Mouse (Mus musculus) neural tube, embryonic 15.5 days (tissue): ENCODE data around the gene Cul4a. TPM values are rescaled to one million over a fixed set of nuclear protein-coding genes. Genes with fewer than 3 reads are reported as not detected.

ENCODE experiments used
- ATAC-seq: fragments of 200-750 bp; cut with Nextera tagmentation; 2 replicates; pipeline ENCODE4 v1.8.0; 2017; ENCODE audit warnings: mild to moderate bottlenecking, moderate TSS enrichment, moderate library complexity; ENCODE audit not compliant: low FRiP score
- H3K27ac ChIP-seq: fragments of 300-500 bp; sonication (generic); replicated peaks from 2 replicates; pipeline ENCODE4 v1.5.1; 2015; ENCODE audit warnings: mild to moderate bottlenecking, inconsistent platforms
- H3K27me3 ChIP-seq: fragments of 300-500 bp; sonication (generic); replicated peaks from 2 replicates; pipeline ENCODE4 v1.6.1; 2015; ENCODE audit warnings: inconsistent platforms
- H3K36me3 ChIP-seq: fragments of 300-500 bp; sonication (generic); 2 replicates; pipeline ENCODE4 v1.6.1; 2015; ENCODE audit warnings: inconsistent platforms
- H3K4me1 ChIP-seq: fragments of 300-500 bp; sonication (generic); 2 replicates; pipeline ENCODE4 v1.6.1; 2015; ENCODE audit warnings: inconsistent platforms
- H3K4me2 ChIP-seq: fragments of 300-500 bp; sonication (generic); 2 replicates; pipeline ENCODE4 v1.6.1; 2015; ENCODE audit warnings: inconsistent platforms, mild to moderate bottlenecking, moderate library complexity
- H3K4me3 ChIP-seq: fragments of 300-500 bp; sonication (generic); replicated peaks from 2 replicates; pipeline ENCODE4 v1.5.1; 2015; ENCODE audit warnings: mild to moderate bottlenecking, inconsistent platforms
- H3K9ac ChIP-seq: fragments of 300-500 bp; sonication (generic); replicated peaks from 2 replicates; pipeline ENCODE4 v1.6.1; 2015; ENCODE audit warnings: mild to moderate bottlenecking, inconsistent platforms
- H3K9me3 ChIP-seq: fragments of 300-500 bp; sonication (generic); replicated peaks from 2 replicates; pipeline ENCODE4 v1.6.1; 2016; ENCODE audit warnings: inconsistent platforms
- WGBS: fragments of 180-500 bp; shearing (Covaris S2); methylation state at CpG from one replicate; pipeline ENCODE4 v1.1.7; 2015; ENCODE audit warnings: mixed read lengths; 5-methylcytosine and 5-hydroxymethylcytosine counted together
- polyA plus RNA-seq: library from polyadenylated mRNA; unstranded; fragments of >200 nt; fragmentation: Nextera tagmentation; extraction: Ambion mirVana; gene quantifications from 2 replicates; pipeline ENCODE4 v1.2.1, GENCODE M21; 2015

The Cul4a gene
- polyA plus RNA-seq, 1 experiment from 2014 or later = 68.1 TPM

DNA sequence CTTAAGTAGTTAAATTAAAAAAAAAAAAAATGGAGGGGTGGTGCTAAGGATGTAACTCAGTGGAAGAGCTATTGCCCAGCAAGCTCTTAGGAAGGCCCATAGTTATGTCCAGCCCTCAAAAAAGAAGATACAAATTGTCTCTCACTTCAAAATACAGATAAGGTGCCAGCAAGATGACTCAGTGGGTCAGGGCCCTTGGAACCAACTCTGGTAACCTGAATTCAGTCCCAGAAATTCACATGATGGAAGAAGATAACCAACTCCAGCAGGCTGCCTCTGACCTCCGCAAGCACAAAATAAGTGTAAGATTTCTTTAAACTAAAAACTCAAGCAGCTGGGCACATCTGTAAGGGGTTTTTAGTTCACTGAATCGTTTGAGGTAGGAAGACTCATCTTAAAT lies 43.1 kb downstream of the Cul4a start:
- WGBS = 92% methylated on average over 2 of the region's 2 CpGs
- Histone ChIP-seq H3K4me2 (no peak overlapping the region), H3K9ac (no peak overlapping the region), H3K27ac (no peak overlapping the region), H3K4me1 (no peaks in the 10 kb centered on the region), H3K27me3 (no peaks in the 10 kb centered on the region), H3K9me3 (no peaks in the 10 kb centered on the region), H3K4me3 (no peak overlapping the region), H3K36me3 (peaks cover 63% of the 10 kb centered on the region)
- ATAC-seq = no peak

DNA sequence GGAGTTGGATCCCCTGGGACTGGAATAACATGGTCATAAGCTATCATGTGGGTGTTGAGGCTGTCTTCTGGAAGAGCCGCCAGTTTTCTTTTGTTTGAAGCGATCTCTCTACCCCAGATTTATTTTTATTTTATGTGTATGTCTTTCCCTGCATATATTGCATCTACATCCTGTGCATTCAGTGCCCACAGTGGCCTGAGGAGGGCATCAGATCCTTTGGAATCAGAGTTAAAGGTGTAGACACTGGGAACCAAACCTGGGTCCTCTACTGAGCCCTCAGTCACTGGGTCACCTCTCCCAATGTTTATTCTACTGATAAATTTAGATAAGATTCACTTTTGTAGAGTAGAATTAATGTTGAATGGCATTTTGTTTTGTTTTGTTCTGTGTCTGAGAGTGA lies 43.9 kb downstream of the Cul4a start:
- Histone ChIP-seq H3K9ac (no peak overlapping the region), H3K9me3 (no peaks in the 10 kb centered on the region), H3K4me1 (no peaks in the 10 kb centered on the region), H3K27ac (no peak overlapping the region), H3K4me2 (no peak overlapping the region), H3K27me3 (no peaks in the 10 kb centered on the region), H3K36me3 (peaks cover 60% of the 10 kb centered on the region), H3K4me3 (no peak overlapping the region)
- ATAC-seq = no peak
- 94% methylated on average over 2 of the region's 2 CpGs for WGBS

DNA sequence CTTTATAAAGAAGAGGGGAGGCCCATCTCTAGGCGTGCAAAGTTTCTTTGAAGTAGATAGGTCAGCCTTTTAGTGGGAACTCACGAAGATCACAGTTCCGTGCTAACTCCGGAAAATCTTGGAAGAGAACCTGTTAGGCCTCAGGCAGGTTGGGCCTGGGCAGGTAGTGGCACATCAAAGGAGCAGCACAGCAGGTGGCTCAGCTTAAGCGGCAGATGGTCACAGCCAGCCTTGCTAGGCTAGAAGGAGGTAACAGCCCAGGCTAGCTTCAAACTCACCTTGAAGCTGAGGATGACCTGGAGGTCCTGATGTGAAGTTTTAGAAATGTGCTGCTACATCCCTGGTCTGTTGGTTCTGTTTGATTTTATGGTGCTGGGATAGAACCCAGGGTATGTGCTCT lies 44.4 kb downstream of the Cul4a start:
- peaks cover 54% of the 10 kb centered on the region for H3K36me3 ChIP-seq
- no peaks in the 10 kb centered on the region for H3K4me1 ChIP-seq
- no peak overlapping the region for H3K4me3 ChIP-seq
- no peak for ATAC-seq
- H3K9me3 ChIP-seq = no peaks in the 10 kb centered on the region
- no peak overlapping the region for H3K27ac ChIP-seq
- H3K27me3 ChIP-seq = no peaks in the 10 kb centered on the region
- 73% methylated on average over 5 of the region's 5 CpGs for WGBS
- H3K4me2 ChIP-seq = no peak overlapping the region
- H3K9ac ChIP-seq = no peak overlapping the region

DNA sequence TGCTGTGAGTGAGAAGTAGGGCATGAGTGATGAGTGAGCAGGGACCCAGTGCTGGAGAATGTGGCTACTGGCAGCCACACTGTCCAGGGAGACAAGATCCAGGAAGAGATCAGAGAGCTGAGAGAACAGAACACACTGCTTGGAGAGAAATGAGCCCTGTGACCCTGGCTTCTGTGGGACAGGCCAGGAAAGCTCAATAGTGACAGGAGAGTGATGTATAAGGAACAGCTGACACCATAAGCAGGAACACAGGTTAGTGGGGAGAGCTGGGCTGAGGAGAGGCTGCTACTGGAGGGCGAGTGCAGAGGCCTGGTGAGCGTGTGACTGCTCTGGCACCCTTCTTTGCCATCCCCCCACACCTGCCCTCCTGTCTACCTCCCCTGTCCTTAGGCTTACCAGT lies 45.5 kb downstream of the Cul4a start:
- Histone ChIP-seq H3K9ac (no peak overlapping the region), H3K36me3 (peaks cover 46% of the 10 kb centered on the region), H3K4me1 (no peaks in the 10 kb centered on the region), H3K9me3 (no peaks in the 10 kb centered on the region), H3K4me3 (no peak overlapping the region), H3K27me3 (no peaks in the 10 kb centered on the region), H3K27ac (no peak overlapping the region), H3K4me2 (no peak overlapping the region)
- ATAC-seq = no peak
- 94% methylated on average over 2 of the region's 2 CpGs for WGBS

DNA sequence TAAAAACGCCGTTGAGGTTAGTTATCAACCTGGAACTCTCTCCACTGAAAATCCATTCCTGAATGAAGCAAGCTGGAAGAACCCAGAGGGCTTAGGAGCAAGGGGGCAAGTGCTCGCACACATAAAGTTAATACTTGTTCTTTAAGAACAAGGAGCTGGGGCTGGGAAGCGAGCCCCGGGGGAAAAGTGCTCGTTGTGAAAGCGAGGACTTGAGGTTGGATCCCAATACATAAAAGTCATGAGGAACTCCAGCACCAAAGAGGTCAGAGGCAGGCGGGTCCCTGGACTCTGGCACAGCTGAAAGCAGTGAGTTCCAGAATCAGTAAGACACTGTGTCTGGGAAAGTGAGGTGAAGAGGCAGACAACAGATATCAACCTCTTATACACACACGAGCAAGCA lies 48.7 kb downstream of the Cul4a start:
- Histone ChIP-seq H3K9ac (no peak overlapping the region), H3K27ac (no peak overlapping the region), H3K4me1 (peaks cover 6% of the 10 kb centered on the region; the same call in 1 of the 2 replicates), H3K4me3 (no peak overlapping the region), H3K4me2 (no peak overlapping the region), H3K27me3 (no peaks in the 10 kb centered on the region), H3K36me3 (peaks cover 19% of the 10 kb centered on the region), H3K9me3 (no peaks in the 10 kb centered on the region)
- 84% methylated on average over 9 of the region's 9 CpGs for WGBS
- no peak for ATAC-seq

DNA sequence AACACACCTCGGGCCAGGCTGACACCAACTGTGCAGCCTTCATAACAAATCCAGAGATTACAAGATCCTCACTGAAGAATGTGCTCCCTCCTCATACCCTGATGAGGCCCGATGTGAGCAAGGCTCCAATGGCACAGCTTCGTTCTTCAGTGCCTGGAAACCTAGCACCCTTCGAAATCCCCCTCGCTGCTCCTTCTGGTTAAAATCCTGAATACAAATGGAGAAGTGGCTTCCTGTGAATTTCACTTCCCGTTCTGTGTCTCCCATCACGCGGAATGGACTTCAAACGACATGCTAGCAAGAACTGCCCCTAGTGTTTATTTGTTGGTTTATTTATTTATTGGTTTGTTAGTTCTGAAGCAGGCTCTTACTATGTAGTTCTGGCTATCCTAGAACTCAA lies 49.9 kb downstream of the Cul4a start:
- ATAC-seq = no peak

DNA sequence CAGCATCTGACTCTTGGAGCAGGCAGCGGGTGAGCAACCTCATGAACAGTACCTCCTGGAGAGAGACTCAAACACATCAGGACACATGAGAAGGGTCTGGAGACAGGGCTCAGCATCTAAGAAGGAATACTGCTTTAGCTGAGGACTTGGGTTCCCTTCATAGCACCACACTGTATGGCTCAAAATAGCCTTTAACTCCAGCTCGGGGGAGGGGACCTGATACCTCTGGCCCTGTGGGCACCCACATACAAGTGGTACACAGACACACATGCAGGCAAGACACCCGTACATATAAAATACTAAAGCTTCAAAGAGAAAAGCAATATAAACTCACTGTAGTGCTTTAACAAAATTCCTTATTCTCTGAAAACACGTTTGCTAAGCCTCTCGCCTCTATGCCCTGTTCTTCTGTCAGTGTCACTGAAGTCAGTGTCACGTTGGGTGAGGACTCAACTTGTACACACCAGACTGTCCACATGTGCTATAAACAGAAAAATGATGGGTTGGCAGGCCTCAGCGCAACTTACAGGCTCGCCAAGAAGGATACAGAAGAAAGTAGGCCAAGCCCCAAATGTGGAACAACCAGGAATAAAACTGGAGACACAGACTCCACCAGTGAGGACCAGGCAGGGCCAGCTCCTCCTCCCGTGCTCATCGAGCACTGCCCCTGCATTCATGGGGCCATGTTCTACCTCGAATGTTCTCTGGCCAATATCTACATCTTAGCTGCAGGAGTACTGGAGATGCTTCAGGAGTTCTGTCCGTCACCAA lies 51.1 kb downstream of the Cul4a start:
- no peaks in the 10 kb centered on the region for H3K27me3 ChIP-seq
- WGBS = 80% methylated on average over 12 of the region's 12 CpGs
- H3K4me1 ChIP-seq = peaks cover 24% of the 10 kb centered on the region

More for the DNA sequence above, 49.9 kb downstream of the Cul4a start:
- Histone ChIP-seq H3K4me3 (no peak overlapping the region), H3K27ac (no peak overlapping the region), H3K9ac (no peak overlapping the region), H3K4me2 (no peak overlapping the region), H3K36me3 (peaks cover 10% of the 10 kb centered on the region; the same call in 1 of the 2 replicates), H3K4me1 (peaks cover 13% of the 10 kb centered on the region), H3K27me3 (no peaks in the 10 kb centered on the region), H3K9me3 (no peaks in the 10 kb centered on the region)
- 74% methylated on average over 9 of the region's 9 CpGs for WGBS

DNA sequence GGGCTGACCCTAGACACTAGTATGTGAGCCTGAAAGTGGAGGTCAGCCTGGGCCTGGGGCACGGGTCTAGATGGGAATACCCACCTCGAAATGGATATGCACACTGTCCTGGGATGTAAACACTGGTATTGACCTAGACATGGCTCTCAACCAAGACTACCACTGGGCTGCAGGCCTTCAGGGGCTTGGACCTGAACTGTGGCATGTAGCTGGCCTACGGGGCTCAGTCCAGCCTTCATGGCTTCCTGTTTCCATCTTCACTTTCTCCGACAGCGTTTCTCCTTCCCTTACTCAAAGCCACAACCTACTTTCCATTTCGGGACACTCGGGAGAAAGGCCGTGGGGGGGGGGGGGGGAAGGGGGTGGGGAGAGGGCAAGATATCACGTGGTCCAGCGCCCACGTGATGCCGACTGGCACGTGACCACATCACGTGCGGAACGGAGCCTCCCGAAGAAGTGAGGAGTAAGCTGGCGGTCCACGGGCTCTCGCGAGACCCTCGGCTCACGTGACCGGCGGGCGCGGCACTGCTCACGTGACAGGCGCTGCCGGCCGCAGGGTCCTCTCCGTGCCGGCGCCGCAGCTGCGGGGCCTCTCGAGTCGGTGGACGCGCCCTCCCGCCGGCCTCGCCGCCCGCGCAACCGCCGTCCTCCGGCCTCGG lies 53.4 kb downstream of the Cul4a start, which contains the start of gene Lamp1:
Gene Lamp1 (plus strand): TSS at position 444 of the 659 bp plus-strand sequence.
- peak within 1 kb of the TSS; percentile 94 for H3K4me2 ChIP-seq
- H3K27me3 ChIP-seq = no peaks in the 10 kb centered on the region
- peak within 1 kb of the TSS; percentile 96 for H3K9ac ChIP-seq
- H3K4me3 ChIP-seq = peak within 1 kb of the TSS; percentile 98
- WGBS = 2% methylated on average over 41 of the region's 50 CpGs
- peak; percentile 99 for ATAC-seq
- H3K27ac ChIP-seq = peak within 1 kb of the TSS; percentile 85
- peaks cover 37% of the 10 kb centered on the region for H3K4me1 ChIP-seq
- no peaks in the 10 kb centered on the region for H3K9me3 ChIP-seq
- H3K36me3 ChIP-seq = peaks cover 6% of the 10 kb centered on the region; the same call in 1 of the 2 replicates

More for the DNA sequence above, 51.1 kb downstream of the Cul4a start:
- no peak overlapping the region for H3K4me2 ChIP-seq
- no peak overlapping the region for H3K4me3 ChIP-seq
- H3K27ac ChIP-seq = no peak overlapping the region
- ATAC-seq = no peak
- no peak overlapping the region for H3K9ac ChIP-seq
- H3K9me3 ChIP-seq = no peaks in the 10 kb centered on the region
- H3K36me3 ChIP-seq = peaks cover 6% of the 10 kb centered on the region; the same call in 1 of the 2 replicates

DNA sequence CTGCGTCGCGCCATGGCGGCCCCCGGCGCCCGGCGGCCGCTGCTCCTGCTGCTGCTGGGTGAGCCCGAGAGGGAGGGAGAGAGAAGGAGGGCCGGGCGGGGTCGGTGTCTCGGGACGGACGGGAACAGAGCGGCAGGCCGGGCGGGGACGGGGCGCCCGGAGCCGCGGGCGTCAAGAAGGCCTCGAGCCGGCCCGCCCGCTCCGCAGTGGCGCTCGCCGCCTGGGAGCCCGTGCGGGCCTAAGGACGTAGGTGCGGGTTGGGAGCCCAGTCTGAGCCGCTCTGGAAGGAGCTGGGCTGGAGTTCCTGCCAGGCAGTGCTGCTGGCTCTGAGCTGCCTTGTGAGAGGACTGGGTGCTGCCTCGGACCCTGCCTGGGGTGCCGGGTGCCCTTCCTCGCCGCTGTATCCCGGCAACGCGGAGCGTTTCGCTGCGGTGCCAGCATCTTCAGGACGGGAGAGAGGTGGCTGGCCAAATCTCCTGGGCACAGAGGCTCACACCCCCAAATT lies 54.0 kb downstream of the Cul4a start:
- Histone ChIP-seq H3K9me3 (no peaks in the 10 kb centered on the region), H3K4me1 (peaks cover 37% of the 10 kb centered on the region), H3K4me2 (peak overlapping the region; percentile 94), H3K9ac (peak overlapping the region; percentile 96), H3K27ac (peak overlapping the region; percentile 80), H3K4me3 (peak overlapping the region; percentile 98), H3K36me3 (0 out of 2 replicates have a peak, but pooled peaks cover 3% of the 10 kb centered on the region), H3K27me3 (no peaks in the 10 kb centered on the region)
- ATAC-seq = peak; percentile 67
- under 1% methylated on average over 47 of the region's 49 CpGs for WGBS

DNA sequence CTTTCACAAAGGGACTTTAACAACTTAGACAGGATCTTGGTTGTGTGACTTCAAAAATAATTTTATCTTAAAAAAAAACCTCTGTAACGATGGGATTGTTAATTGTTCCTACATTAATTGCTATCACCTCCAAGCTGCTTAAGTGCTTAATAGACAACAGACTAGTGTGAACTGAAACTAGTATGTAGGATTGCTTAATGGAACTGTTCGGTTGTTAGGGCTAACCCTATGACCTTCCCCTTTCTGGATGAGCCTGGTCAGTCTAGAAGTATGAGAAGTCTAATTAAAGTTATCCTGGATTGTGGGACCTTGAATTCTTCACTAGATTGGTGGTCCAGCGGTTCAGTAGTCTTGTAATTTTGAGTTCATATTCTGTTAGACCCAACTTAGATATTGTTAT lies 55.3 kb downstream of the Cul4a start:
- Histone ChIP-seq H3K4me3 (peak overlapping the region; percentile 98; the same call in 1 of the 2 replicates), H3K27me3 (no peaks in the 10 kb centered on the region), H3K9me3 (no peaks in the 10 kb centered on the region), H3K4me2 (peak overlapping the region; percentile 94), H3K4me1 (peaks cover 37% of the 10 kb centered on the region), H3K9ac (0 out of 2 replicates have a peak overlapping the region, but pooled peaks have one; percentile 96), H3K36me3 (no peaks in the 10 kb centered on the region), H3K27ac (no peak overlapping the region)
- ATAC-seq = no peak
- WGBS = 86% methylated on average over 3 of the region's 3 CpGs

DNA sequence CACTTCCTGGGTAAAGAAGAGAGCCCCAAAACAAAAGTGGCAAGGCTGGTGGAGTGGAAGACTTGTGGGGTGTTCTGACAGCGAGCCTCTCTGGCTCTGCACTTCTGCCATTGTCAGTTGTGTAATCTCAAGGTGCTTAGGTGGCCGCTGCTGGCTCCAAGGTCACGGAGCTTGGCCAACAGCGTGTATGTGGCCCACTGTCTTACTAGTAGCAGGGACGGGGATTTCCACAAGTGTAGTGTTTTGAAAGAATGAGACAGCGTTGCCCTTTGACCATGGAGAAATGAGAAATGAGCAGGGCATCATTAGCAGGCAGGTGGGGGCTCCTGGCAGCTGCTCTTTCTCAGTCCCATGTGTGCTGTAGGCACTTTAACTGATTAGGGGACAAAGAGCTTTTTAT lies 56.7 kb downstream of the Cul4a start:
- Histone ChIP-seq H3K9ac (no peak overlapping the region), H3K4me2 (no peak overlapping the region), H3K36me3 (no peaks in the 10 kb centered on the region), H3K27ac (no peak overlapping the region), H3K4me3 (no peak overlapping the region), H3K4me1 (peaks cover 37% of the 10 kb centered on the region), H3K27me3 (no peaks in the 10 kb centered on the region), H3K9me3 (no peaks in the 10 kb centered on the region)
- ATAC-seq = no peak
- WGBS = 73% methylated on average over 6 of the region's 6 CpGs

DNA sequence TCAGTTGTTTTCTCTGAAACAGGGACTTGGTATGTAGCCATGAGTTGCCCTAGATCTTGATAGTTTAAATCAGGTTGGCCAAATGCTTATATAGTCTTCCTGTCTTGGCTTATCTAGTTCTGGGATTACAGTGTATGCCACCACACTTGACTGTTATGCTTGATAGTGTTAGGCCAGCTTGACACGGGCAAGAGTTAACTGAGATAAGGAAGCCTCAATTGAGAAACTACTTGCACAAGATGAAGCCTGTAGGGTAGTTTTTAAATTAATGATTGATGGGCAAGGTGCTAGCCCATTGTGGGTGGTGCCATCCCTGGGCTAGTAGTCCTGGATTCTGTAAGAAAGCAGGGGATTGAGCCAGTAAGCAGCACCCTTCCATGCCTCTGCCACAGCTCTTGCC lies 58.1 kb downstream of the Cul4a start:
- H3K27me3 ChIP-seq = no peaks in the 10 kb centered on the region
- ATAC-seq = no peak
- no peak overlapping the region for H3K4me3 ChIP-seq
- WGBS = 92% methylated on average over 1 of the region's 1 CpGs
- H3K4me2 ChIP-seq = no peak overlapping the region
- no peak overlapping the region for H3K9ac ChIP-seq
- H3K9me3 ChIP-seq = no peaks in the 10 kb centered on the region
- no peak overlapping the region for H3K27ac ChIP-seq
- H3K4me1 ChIP-seq = peaks cover 33% of the 10 kb centered on the region
- peaks cover 14% of the 10 kb centered on the region for H3K36me3 ChIP-seq
